Mouse (Mus musculus) frontal cortex, adult 2 months (tissue): ENCODE measurements around the gene Nat14. TPM values are rescaled to one million over a fixed set of nuclear protein-coding genes. Genes with fewer than 3 reads are reported as not detected.
A peak's percentile ranks its signal among the peaks of the same experiment; 100 is the strongest.

Source experiments
- DNase-seq, 2 experiments: peaks; one replicate each; pipeline ENCODE4 v3.0.0; 2022; ENCODE audit warnings: low spot score in 1 of 2; ENCODE audit errors: extremely low spot score in 1 of 2
- polyA plus RNA-seq: library from polyadenylated mRNA; depleted of rRNA; stranded (reverse); fragments of >200 nt; gene quantifications from 2 replicates; pipeline ENCODE4 v1.2.3, GENCODE M21; 2012; rRNA removed

Gene Nat14
- polyA plus RNA-seq, 1 experiment = 99.2 TPM

- DNase-seq = no peak
Measured at GRCm38 (mm10) chr7:4942673-4943072, 20.8 kb downstream of the Nat14 start.

- peak; percentile 91 to 98 for DNase-seq
Measured at GRCm38 (mm10) chr7:4943223-4943815, 21.5 kb downstream of the Nat14 start.

- DNase-seq = peak in 1 of 2 experiments; percentile 23
Measured at GRCm38 (mm10) chr7:4947855-4948254, 26.0 kb downstream of the Nat14 start.

GRCm38 (mm10) chr7:4948386-4948785 is 26.6 kb downstream of the Nat14 start:
- DNase-seq = no peak

GRCm38 (mm10) chr7:4950561-4951342 is 28.9 kb downstream of the Nat14 start:
- no peak for DNase-seq

- DNase-seq = no peak
Measured at GRCm38 (mm10) chr7:4953815-4954445, 32.1 kb downstream of the Nat14 start.

- no peak for DNase-seq
Measured at GRCm38 (mm10) chr7:4957361-4957760, 35.5 kb downstream of the Nat14 start.

- DNase-seq = no peak
Measured at GRCm38 (mm10) chr7:4963527-4963926, 41.7 kb downstream of the Nat14 start.

- DNase-seq = peak; percentile 20 to 78
Measured at GRCm38 (mm10) chr7:4964272-4964671, 42.4 kb downstream of the Nat14 start, which contains the start of gene Sbk2. Sbk2 (minus strand) TSS chr7:4964406.

- DNase-seq = no peak
Measured at GRCm38 (mm10) chr7:4964988-4965387, 43.2 kb downstream of the Nat14 start.

- no peak for DNase-seq
Measured at GRCm38 (mm10) chr7:4971068-4971467, 49.2 kb downstream of the Nat14 start, which contains the start of gene Sbk3. Sbk3 (minus strand) TSS chr7:4971168.

- no peak for DNase-seq
Measured at GRCm38 (mm10) chr7:4971710-4972109, 49.9 kb downstream of the Nat14 start.

GRCm38 (mm10) chr7:4972321-4973047 is 50.7 kb downstream of the Nat14 start:
- no peak for DNase-seq

Other genes starting within 250 kb of the Nat14 start
- 98.4 and 107 TPM in 2 replicates for gene Hspbp1, start 237.0 kb upstream of the Nat14 start, polyA plus RNA-seq
- gene Brsk1, start 231.4 kb upstream of the Nat14 start, polyA plus RNA-seq = 244 and 251 TPM in 2 replicates
- gene Tmem150b, start 196.8 kb upstream of the Nat14 start, polyA plus RNA-seq = 0.13 and 0.14 TPM in 2 replicates
- 74.3 and 83.4 TPM in 2 replicates for gene Kmt5c, start 181.9 kb upstream of the Nat14 start, polyA plus RNA-seq
- gene Cox6b2, start 168.9 kb upstream of the Nat14 start, polyA plus RNA-seq = 16.1 and 19.8 TPM in 2 replicates
- 0.02 TPM in 1 of 2 replicates, not detected in the other for gene Fam71e2, start 150.7 kb upstream of the Nat14 start, polyA plus RNA-seq
- 0.25 and 0.38 TPM in 2 replicates for gene Il11, start 139.2 kb upstream of the Nat14 start, polyA plus RNA-seq
- not detected in 2 replicates for gene Tmem190, start 139.1 kb upstream of the Nat14 start, polyA plus RNA-seq
- gene Tmem238, start 132.4 kb upstream of the Nat14 start, polyA plus RNA-seq = 4.3 and 5.1 TPM in 2 replicates
- 306 and 348 TPM in 2 replicates for gene Rpl28, start 129.2 kb upstream of the Nat14 start, polyA plus RNA-seq
- 146 and 177 TPM in 2 replicates for gene Ube2s, start 109.4 kb upstream of the Nat14 start, polyA plus RNA-seq
- gene Shisa7, start 77.3 kb upstream of the Nat14 start, polyA plus RNA-seq = 149 and 155 TPM in 2 replicates
- 10.6 and 13.8 TPM in 2 replicates for gene Isoc2b, start 51.8 kb upstream of the Nat14 start, polyA plus RNA-seq
- gene Isoc2a, start 44.9 kb upstream of the Nat14 start, polyA plus RNA-seq = 10.7 and 12.0 TPM in 2 replicates
- 0.44 and 0.53 TPM in 2 replicates for gene Gm36210, start 15.5 kb upstream of the Nat14 start, polyA plus RNA-seq
- gene Zfp628, start 6.8 kb upstream of the Nat14 start, polyA plus RNA-seq = 9.6 and 10.8 TPM in 2 replicates
- 11.1 and 12.5 TPM in 2 replicates for gene Ssc5d, start 3.8 kb downstream of the Nat14 start, polyA plus RNA-seq
- gene Sbk2, start 42.4 kb downstream of the Nat14 start, polyA plus RNA-seq = 0.22 and 0.27 TPM in 2 replicates
- gene Sbk3, start 49.1 kb downstream of the Nat14 start, polyA plus RNA-seq = 2.2 and 2.5 TPM in 2 replicates
- gene Zfp579, start 74.1 kb downstream of the Nat14 start, polyA plus RNA-seq = 49.7 and 60.9 TPM in 2 replicates
- 11.7 and 13.5 TPM in 2 replicates for gene Zfp524, start 92.4 kb downstream of the Nat14 start, polyA plus RNA-seq
- gene Fiz1, start 92.7 kb downstream of the Nat14 start, polyA plus RNA-seq = 22.7 TPM in 2 replicates
- not detected in 2 replicates for gene Gm44973, start 93.5 kb downstream of the Nat14 start, polyA plus RNA-seq
- 33.1 and 35.5 TPM in 2 replicates for gene Zfp865, start 98.3 kb downstream of the Nat14 start, polyA plus RNA-seq
- 80.6 and 81.7 TPM in 2 replicates for gene Ccdc106, start 98.5 kb downstream of the Nat14 start, polyA plus RNA-seq
- not detected in 2 replicates for gene 4632433K11Rik, start 112.1 kb downstream of the Nat14 start, polyA plus RNA-seq
- gene Zfp784, start 116.4 kb downstream of the Nat14 start, polyA plus RNA-seq = 8.4 and 8.8 TPM in 2 replicates
- 49.7 and 56.0 TPM in 2 replicates for gene Zfp580, start 129.5 kb downstream of the Nat14 start, polyA plus RNA-seq
- 225 and 229 TPM in 2 replicates for gene U2af2, start 140.1 kb downstream of the Nat14 start, polyA plus RNA-seq
- gene Epn1, start 158.2 kb downstream of the Nat14 start, polyA plus RNA-seq = 387 and 425 TPM in 2 replicates
- gene Rfpl4, start 194.9 kb downstream of the Nat14 start, polyA plus RNA-seq = not detected in 2 replicates
- 0.40 and 0.61 TPM in 2 replicates for gene Rasl2-9, start 203.9 kb downstream of the Nat14 start, polyA plus RNA-seq
- not detected in 2 replicates for gene Vmn1r55, start 227.6 kb downstream of the Nat14 start, polyA plus RNA-seq